Mouse (Mus musculus) urinary bladder, postnatal 25 days (tissue): ENCODE measurements around the gene Tgfbr2.

ENCODE experiments used
- DNase-seq: peaks from one replicate; pipeline ENCODE4 v3.0.0; 2022; ENCODE audit warnings: low spot score

Tgfbr2 gene

DNA sequence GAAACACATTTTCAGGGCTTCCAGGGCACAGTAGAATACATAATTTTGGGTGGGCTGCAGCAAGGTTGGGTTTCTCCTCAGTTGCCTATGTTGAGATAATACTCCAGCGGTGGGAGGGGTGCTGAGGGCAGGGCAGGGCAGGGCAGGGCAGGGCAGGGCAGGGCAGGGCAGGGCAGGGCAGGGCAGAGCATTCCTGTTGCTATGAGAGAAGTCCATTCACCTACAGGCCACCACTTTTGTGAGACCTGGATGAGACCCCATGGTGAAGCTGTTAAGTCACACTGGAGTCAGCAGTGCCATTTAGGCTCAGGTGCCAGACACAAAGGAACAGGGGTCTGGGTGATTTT, 18.3 kb upstream of the Tgfbr2 start:
- no peak for DNase-seq

DNA sequence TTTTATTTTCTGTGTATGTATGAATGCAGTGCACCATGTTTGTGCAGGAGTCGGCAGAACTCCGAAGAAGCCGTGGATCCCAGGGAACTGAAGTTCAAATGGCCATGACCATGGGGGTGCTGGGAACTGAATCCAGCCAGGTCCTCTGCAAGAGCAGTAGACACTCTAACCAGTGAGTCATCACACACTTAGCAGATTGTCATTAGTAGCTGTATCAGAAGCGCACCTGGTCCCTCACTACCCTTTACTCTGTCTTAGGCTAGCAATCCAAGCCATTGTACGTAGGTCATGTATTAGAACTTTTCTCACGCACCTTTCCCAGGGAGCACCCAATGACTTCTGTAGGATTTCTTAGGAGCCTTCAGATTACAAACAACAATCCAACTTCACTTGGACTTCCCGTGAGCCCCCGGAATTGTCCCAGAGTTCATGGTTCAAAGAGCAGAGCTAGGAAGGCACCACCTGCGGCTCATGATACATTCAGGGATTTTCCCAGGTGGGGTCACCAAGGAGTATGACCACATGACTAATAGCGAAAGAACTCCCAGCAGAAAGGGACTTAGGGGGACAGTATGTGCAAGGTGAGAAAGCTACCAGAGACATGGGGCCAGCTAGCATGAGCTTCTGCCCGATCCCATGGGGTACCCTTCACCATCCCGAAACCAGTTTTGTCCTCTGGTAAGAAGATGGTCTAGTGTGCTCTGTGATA, 17.8 kb upstream of the Tgfbr2 start:
- DNase-seq: no peak

DNA sequence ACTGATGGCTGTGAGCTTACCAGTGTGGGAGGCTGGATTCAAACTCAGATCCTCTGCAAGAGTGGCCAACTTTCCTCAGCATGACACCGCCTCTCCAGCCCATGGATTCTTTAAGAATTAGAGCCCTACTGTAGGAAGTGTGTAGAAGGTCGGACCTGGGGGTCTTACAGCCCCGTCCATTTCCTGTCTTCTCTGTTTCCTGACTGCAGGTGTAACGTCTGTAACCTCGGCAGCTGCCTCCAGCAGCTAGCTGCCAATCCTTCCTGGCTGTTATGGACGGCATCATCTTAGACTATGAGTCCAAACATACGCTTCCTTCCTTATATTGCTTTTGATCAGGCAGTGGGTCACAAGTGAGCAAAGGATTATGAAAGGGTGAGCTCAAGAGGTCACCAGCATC, 17.1 kb upstream of the Tgfbr2 start:
- DNase-seq: no peak

DNA sequence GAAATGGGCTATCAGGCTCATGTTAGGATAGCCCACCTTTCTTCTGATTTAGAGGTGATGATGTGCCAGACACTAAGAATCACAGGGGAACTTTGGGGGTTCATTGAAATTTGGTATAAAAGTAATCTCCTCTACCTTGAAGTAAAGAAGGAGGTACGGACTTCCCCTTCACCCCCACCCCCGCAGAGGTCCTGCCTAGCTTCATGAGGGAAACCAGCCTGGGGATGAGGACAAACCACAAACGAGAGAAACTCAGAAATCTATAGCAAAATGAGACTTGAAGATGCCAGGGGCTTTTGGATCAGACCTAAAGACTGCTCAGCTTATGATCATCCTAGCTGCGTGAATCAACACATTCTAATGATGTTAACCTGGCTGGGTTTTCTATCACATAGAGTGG, 14.7 kb upstream of the Tgfbr2 start:
- DNase-seq: no peak

DNA sequence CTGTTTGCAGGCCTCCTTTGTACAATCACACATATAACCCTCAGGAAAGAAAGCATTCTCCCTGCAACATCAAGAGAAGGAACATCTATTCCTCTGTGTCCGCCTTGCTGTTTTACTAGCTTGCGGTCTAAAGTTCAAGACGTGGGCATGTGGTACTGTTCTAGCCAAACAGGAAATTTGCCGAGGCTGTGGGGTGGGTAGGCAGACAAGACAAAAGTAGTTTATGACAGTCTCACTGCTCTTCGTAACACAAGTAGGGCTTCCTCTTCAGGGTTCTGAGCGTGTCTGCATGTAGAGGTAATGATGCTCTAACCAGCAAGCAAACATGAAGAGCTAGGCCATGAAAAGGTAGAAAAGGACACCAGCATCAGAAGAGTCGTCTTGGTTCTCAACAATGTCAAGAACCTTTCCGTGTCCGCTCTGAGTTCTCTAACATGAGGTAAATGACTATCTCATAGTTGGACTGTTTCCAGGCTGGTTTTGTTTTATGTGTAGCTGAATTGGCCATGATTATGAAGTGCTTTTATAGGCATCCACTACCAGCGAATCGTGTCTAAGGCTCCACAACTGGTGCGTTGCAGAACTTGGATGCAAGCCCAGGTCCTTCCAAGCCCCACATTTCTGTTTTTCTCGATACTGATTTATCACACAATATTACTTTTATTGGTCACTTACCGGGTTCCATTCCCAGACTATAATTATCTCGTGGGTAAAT, 13.9 kb upstream of the Tgfbr2 start:
- DNase-seq: no peak

DNA sequence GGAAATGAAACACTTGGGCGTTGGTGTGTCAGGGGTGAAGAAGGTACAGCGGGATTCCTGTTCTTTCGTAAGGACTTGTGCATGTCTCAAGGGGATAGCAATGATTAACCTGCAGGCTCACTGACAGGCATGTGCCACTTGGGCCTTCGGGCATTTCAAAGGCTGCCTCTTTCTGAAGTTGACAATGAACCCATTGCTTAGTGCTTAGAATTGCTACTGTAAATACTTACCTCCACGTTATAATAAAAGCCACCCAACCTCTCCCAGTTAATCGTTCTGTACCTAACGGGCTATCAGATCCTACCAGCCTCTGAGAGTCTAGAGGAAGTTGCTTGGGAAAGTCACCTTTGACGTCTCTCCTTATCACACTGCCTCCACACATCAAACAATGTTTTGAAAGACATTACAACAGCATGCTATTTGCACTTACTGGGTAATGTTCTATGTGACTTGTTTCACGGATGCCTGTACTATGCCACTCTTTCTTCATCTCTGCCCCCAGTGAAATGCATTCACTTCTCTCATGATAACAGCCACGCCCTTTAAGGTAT, 12.1 kb upstream of the Tgfbr2 start:
- DNase-seq: no peak

DNA sequence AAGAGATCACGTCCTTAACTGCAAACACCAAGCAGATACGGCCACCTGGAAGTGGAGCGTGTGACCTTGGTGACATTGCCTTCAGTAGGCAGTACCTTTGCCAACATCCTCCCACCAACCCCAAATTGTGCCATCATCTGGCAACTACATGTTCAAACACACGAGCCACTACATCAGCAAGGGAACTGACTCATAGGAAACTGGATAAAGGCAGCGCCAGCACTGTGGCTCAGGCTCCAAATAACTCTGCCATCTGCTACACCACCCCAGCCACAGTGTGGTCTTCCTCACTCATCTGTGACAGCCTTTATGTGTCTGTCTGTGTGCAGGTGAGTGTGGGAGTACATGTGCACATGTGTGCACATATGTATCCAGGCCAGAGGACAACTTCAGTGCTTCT, 9.7 kb upstream of the Tgfbr2 start:
- no peak for DNase-seq

DNA sequence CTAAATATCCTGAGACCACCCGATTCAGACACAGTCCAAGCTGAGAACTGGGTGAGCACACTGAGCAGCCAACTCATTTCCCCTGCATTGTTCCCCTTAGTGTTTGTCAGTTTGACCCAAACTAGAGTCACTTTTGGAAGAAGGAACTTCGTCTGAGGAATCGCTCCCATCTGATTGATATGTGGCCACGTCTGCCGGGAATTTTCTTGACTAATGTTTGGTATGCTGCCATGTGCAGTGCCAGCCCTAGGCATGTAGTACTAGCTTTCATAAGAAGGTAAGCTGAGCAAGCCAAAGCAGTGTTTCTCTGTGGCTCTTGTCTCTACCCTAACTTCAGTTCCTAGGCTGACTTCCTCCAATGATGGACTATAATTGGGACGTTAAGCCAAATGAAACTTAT, 7.9 kb upstream of the Tgfbr2 start:
- no peak for DNase-seq

DNA sequence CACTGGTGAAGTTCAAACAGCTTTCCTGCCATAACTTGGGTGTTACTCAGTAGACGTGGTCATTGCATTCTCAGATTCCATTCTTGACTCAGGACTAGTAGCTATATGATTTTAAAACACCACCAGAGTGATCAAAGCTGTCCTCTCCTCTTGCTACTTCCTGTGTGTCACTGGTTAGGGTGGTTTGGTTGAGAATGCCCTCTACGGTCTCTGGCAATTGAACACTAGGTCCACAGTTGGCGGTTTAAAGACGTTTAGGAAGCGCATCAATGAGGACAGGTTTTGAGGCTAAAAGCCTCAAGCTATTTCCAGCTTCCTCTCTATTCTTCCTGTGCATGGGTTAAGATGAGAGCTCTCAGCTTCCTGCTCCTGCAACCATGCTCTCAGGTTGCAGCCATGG, 6.4 kb upstream of the Tgfbr2 start:
- no peak for DNase-seq

DNA sequence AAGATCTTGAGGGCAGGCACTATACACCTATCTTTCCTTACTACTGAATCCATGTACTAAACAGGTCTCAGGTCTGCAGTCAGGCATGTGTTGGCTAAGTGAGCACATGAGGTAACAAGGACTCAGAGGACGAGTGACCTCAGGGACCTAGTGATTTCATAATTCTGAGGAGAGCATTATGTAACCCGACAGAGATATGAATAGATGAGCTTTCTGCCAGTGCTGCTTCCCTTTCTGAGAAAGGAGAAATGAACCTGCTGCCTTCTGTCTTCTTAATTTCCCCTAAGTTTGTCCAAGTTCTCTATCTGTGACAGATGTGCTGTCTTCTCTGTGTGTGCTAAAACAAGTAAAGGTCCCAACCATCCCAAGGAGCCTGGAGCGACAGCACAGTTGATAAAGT, 3.0 kb upstream of the Tgfbr2 start:
- no peak for DNase-seq

DNA sequence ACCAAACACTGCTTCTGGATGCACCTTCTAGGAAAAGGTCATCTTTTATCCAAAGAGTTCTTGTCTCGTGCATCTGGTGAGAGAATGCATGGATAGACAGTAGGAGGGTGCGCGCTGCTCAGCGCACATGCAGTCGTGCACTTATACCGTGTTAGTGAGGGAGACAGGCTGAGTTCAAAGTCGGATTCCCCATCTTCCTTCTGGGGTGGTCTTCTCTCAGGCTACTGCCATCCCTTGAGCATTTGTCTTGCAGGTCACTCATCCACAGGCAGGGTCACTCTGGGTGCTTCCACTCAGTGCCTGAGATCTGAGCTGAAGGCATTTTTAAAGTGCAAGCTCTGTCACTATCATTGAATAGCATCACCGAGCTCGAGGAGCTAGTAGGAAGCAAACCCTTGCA, 1.9 kb upstream of the Tgfbr2 start:
- no peak for DNase-seq

DNA sequence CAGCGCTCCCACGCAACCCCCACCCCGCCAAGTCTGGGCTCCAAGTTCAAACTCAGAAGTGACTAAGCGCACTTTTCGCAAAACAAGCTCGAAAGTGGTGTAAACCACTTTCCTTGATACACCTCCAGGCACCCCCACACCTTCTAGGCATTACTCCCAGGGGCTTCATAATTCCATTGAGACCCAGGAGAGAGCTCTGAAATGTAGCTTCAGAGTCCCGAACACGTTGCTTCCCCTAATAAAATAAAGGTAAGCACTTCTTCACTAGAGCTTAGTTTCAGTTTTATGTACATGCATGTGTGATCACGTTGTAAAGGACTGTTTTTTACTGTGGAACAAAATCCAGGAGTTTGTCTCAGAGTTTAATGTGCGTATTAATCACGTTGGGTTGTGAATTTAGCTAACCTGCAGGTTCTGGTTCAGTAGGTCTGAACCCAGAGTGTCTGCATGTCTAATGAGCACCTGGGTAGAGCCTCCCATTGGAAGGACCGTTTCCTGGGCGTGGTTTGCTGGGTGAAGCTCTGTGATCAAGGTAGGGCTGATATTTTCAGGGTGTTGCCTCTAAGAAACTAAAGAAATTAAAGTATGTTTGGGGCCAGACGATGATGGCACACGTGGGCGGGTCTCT, 442 bp upstream of the Tgfbr2 start:
- no peak for DNase-seq

DNA sequence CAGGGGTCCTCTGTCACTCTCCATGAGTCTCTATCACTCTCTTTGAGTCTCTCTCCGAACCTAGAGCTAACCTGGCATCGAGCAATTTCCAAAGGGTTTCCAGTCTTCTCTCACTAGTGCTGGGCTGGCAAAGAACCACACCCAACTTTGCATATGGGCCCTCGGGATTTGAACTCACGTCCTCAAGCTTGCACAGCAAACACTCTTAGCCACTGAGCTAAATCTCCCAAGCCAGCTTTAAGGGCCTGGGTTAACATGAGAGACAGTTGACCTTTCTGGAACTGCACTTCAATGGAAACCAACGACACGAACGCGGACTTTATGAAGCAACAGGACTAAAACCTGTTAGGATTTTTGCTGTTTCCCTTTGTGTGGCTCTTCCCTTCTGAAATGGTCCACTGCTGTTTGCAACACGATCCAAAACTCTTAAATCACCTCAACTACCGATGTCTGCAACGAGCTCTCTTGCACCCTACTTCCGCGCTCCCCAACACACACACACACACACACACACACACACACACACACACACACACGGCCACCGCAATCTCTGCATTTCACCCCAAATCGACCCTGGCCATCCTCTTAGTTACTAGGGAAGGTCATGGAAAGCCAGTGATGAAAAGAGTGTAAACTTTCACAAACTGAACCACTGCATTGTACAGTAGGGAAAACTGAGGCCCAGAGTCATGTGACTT, 1.5 kb downstream of the Tgfbr2 start:
- DNase-seq: no peak

DNA sequence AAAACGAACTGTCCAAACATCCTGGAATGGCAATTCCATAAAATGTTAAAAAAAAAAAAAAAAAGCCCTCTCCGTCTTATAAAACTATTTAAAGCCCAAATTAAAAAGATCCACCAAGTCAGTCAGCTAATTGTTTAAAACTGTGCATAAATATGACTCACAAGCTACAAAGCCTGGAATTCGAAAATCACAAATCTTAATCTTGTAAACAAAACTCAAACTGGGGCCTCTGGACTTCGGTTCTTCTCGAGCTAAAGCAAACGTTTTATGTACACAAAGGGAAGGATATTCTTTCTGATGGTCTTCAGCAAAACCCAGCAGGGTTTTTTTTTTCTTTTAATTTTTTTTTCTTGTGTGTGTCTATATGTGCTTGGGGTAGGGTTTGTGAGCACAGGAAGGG, 2.1 kb downstream of the Tgfbr2 start:
- no peak for DNase-seq

DNA sequence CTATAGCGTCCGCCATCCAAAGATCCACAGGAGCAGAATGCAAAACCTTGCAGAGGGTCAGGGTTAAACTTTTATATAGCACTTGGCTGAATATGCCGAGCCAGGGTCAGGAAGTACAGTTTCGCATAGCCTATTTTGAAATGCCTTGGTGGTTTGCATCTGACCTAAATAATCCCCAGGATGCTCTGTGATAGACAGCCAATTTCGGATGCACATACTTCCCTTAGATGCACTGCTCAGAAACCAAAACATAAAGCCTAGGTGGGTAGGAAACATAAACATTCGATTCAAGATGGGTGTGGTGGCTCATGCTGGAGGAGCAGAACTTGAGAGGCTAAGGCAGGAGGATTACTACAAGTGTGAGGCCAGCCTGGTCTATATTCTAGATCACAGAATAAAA, 6.1 kb downstream of the Tgfbr2 start:
- DNase-seq: no peak

DNA sequence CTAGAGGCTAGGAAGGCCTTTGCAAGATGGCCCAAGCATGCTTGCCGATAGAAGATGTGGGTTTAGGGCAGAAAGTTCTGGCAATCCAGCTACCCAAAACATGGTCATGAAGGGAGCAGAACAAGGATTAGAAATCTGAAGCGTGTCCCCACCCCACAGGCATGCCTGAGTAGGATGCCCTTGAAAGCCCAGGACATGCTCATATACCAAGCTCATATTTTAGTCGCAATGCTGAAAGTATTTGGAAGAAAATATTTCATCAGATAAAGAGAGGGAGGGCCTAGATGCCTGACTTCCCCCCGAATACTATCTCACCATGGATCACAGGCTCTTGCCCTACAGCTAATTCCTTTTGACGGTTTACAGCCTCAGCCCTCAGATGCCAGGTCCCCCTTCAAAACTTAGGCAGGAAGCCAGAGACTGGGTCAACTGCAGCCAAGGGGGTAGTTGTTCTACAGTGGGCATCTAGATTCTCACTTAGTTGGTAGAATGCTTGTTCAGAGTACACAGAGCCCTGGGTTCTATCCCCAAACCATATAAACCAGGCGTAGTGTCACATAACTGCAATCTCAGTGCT, 7.8 kb downstream of the Tgfbr2 start:
- DNase-seq: no peak

DNA sequence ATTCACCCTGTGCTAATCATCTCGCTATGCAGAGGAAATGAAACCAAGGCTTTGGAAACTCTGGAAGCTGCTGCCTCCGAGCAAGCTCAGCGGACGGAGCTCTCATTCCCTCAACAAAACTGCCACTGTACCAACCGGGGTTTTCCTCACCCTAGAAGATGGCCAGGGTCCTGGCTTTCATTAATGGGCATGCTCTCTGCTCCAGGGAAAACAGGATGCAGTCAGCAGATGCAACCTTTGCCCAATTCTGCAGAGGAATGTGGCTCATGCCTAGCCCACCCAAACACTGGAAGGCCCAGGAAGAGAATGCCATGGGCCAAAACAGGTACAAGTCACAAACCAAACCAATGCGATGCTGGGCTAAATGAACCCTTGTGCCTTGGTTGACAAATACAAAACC, 8.8 kb downstream of the Tgfbr2 start:
- DNase-seq: no peak

DNA sequence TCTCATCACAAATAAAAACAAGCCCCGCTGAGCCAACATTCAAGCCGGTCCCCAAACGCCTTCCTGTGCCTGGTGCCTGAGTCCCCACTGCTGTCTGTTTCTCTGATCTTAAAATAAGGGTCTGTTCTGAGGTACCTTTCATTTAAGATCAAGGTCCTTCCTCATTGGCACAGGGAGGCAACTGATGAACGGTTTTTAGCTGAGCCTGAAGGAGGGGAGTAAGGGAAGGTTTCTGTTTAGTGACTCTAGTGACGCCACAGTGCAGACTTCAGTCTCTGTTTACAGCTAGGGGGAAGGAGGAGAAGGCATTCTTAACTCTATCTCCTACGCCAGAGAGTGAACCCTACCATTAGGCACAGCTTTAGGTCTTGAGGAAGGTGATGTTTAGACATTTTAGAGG, 11.3 kb downstream of the Tgfbr2 start:
- no peak for DNase-seq

DNA sequence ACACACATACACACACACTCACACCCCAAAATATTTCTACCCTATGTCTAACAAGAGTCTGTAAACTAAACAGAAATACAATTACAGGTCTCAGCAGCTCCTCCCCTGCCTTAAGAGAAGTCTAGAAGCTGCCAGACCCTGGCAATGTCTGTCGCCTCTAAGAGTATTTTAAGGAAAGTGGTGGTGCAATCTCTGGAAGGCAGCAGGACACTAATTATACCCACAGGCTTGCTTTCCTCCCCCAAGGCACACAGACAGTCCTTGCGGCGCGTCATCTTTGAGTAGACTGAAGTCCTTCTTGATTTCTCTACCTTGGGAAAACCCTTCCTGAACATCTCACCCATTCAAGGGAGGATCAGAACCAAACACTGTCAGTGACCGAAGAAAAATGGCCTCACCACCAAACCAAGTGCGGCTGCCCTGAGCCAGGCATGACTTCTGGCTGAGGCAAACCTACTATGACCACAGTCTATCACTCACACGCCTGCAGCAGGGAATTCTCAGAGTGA, 12.2 kb downstream of the Tgfbr2 start:
- DNase-seq: no peak

DNA sequence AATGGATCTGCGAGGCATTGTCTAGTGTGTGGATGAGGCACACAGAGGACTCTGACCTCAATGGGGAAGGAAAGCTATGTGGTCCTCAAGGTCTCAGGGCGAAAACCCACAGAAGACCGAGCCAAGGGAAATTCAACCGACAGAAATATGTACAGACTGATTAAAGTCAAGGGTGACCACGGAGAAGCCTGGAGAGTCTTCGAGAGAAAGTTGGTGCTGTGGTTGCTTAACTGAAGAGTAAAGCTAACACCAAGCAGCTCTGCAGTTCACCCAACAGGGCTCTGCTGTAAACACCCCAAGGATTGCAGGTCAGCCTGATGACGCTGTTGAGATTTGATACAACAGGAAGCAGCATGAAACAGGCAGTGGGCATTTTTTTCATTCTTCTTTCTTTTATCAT, 14.3 kb downstream of the Tgfbr2 start:
- DNase-seq: no peak

DNA sequence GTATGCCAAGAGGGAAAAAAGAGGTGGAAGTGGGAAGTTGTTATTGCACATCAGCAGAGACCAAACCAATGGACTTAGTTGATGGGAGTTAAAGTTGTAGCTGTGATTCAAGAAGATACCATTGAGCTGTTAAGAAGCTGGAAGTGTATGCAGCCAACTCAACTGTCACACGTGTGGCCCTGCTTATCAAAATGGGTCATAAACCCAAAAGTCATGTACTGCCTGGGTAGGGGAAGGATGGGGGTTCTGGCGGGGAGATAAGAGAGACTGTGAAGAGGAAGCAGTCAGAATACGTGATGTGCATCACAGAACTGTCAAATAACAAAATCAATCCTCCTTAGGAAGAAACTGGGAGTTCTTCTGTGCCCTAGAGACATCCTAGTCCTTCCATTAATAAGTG, 15.1 kb downstream of the Tgfbr2 start:
- no peak for DNase-seq

DNA sequence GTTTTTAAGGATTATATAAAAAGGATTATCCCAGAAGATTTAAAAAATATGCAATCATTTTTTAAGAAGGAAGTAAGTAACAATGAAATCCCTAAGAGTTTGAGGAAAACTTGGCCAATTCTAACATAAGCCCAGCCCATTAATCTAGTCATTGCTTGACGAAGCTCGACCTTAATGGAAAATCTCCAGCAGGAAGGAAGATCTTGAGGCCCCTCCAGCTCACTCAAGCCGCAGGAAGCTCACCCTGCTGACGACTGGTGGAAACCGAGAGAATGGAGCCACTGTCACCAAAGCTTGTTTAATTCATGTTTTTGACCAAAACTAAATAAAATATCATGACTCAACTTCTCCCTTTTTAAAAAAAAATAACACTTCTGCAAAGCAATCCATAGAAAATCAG, 18.7 kb downstream of the Tgfbr2 start:
- DNase-seq: no peak
